In genomic region chr11:109362463-109363190, GRCm38 (mm10) we compare ENCODE assay signal across 8 mouse cellular contexts. TPM values are rescaled to one million over a fixed set of nuclear protein-coding genes. Genes with fewer than 3 reads are reported as not detected.
A peak's percentile ranks its signal among the peaks of the same experiment; 100 is the strongest.
DNase-seq lines count a peak whose midpoint lies in the region; ATAC-seq and TF ChIP-seq lines count a peak whose summit lies in the region.

Gene Gna13, plus strand, starts transcription at chr11:109362831.

- peak within 1 kb of the TSS; percentile 77 for H3K4me3 ChIP-seq in embryonic facial prominence, embryonic 13.5 days
- peak within 1 kb of the TSS; percentile 98 for H3K4me3 ChIP-seq in heart, adult 2 months
- H3K4me3 ChIP-seq in limb, embryonic 13.5 days, result peak within 1 kb of the TSS; percentile 93
- H3K4me3 ChIP-seq in midbrain, embryonic 16.5 days (ENCODE audit: low read depth, low read length), result peak within 1 kb of the TSS; percentile 77

- H3K9me3 ChIP-seq in embryonic facial prominence, embryonic 13.5 days, result no peaks in the 10 kb centered on the region
- no peaks in the 10 kb centered on the region for H3K9me3 ChIP-seq in limb, embryonic 13.5 days
- H3K9me3 ChIP-seq in midbrain, embryonic 16.5 days (replicated peaks; ENCODE audit: control insufficient read depth, low read length, poor library complexity, severe bottlenecking), result no peaks in the 10 kb centered on the region

- intact Hi-C loops in heart, adult 2 months (cut with DNase I), result loop anchor here (2.0 to 10.0 kb wide), 4 partner anchors 16 to 972 kb away; partner anchors contain the start of genes Abca5, Amz2 and Wipi1

- peak; percentile 92 for TF ChIP-seq POLR2A in heart, adult 2 months (IDR thresholded peaks at IDR 0.05; ENCODE audit: insufficient read depth, low read depth, low read length)

- peaks cover 47% of the 10 kb centered on the region for H3K4me1 ChIP-seq in embryonic facial prominence, embryonic 13.5 days
- H3K4me1 ChIP-seq in heart, adult 2 months (ENCODE audit: control insufficient read depth, insufficient read depth, low read length), result peaks cover 21% of the 10 kb centered on the region
- peaks cover 40% of the 10 kb centered on the region for H3K4me1 ChIP-seq in limb, embryonic 13.5 days
- H3K4me1 ChIP-seq in midbrain, embryonic 16.5 days (ENCODE audit: control insufficient read depth, insufficient read depth, low read length), result peaks cover 49% of the 10 kb centered on the region

- peak; percentile 69 for TF ChIP-seq EP300 in heart, adult 2 months (IDR thresholded peaks at IDR 0.05; ENCODE audit: insufficient read depth, low read depth, low read length)

- H3K27me3 ChIP-seq in embryonic facial prominence, embryonic 13.5 days, result no peaks in the 10 kb centered on the region; the same call in 1 of the 2 replicates
- H3K27me3 ChIP-seq in heart, adult 2 months (ENCODE audit: control insufficient read depth, insufficient read depth, low read length), result no peaks in the 10 kb centered on the region
- no peaks in the 10 kb centered on the region for H3K27me3 ChIP-seq in limb, embryonic 13.5 days
- no peaks in the 10 kb centered on the region; the same call in 1 of the 2 replicates for H3K27me3 ChIP-seq in midbrain, embryonic 16.5 days (ENCODE audit: control insufficient read depth, insufficient read depth, low read depth, low read length)

- TF ChIP-seq CTCF in heart, adult 2 months (IDR thresholded peaks at IDR 0.05), result no peak

- peak; percentile 90 for DNase-seq in 3134 (ENCODE audit: extremely low read depth, insufficient read length, low spot score)
- peak; percentile 93 to 95 for DNase-seq in adrenal gland, postnatal 36 days
- peak; percentile 93 to 96 for DNase-seq in heart, adult 2 months
- DNase-seq in kidney, adult 8-10 months, result peak; percentile 90 to 91
- peak; percentile 85 to 93 for DNase-seq in spleen, postnatal 10 days (ENCODE audit: low spot score in 2 of 2)

- ATAC-seq in embryonic facial prominence, embryonic 13.5 days (ENCODE audit: insufficient number of reproducible peaks, insufficient read depth, low FRiP score, low TSS enrichment, low read depth), result peak; percentile 75
- ATAC-seq in limb, embryonic 13.5 days (ENCODE audit: low FRiP score, low read depth), result peak; percentile 78
- ATAC-seq in midbrain, embryonic 16.5 days, result peak; percentile 67

- peak within 1 kb of the TSS; percentile 77 for H3K4me2 ChIP-seq in embryonic facial prominence, embryonic 13.5 days
- peak within 1 kb of the TSS; percentile 82 for H3K4me2 ChIP-seq in limb, embryonic 13.5 days (replicated peaks)
- H3K4me2 ChIP-seq in midbrain, embryonic 16.5 days (ENCODE audit: low read length), result peak within 1 kb of the TSS; percentile 73

- WGBS in embryonic facial prominence, embryonic 13.5 days, result under 1% methylated on average over 45 of the region's 89 CpGs
- WGBS in heart, adult 2 months, result under 1% methylated on average over 68 of the region's 89 CpGs
- WGBS in limb, embryonic 13.5 days, result under 1% methylated on average over 63 of the region's 89 CpGs
- under 1% methylated on average over 61 of the region's 89 CpGs for WGBS in midbrain, embryonic 16.5 days

- peak within 1 kb of the TSS; percentile 96 for H3K27ac ChIP-seq in embryonic facial prominence, embryonic 13.5 days
- peak within 1 kb of the TSS; percentile 96 for H3K27ac ChIP-seq in heart, adult 2 months
- peak within 1 kb of the TSS; percentile 95 for H3K27ac ChIP-seq in limb, embryonic 13.5 days
- H3K27ac ChIP-seq in midbrain, embryonic 16.5 days (ENCODE audit: low read length), result peak within 1 kb of the TSS; percentile 96

- H3K36me3 ChIP-seq in embryonic facial prominence, embryonic 13.5 days, result peaks cover 14% of the 10 kb centered on the region
- peaks cover 32% of the 10 kb centered on the region for H3K36me3 ChIP-seq in heart, adult 2 months (ENCODE audit: control insufficient read depth, insufficient read depth, low read length)
- H3K36me3 ChIP-seq in limb, embryonic 13.5 days, result peaks cover 24% of the 10 kb centered on the region
- no peaks in the 10 kb centered on the region for H3K36me3 ChIP-seq in midbrain, embryonic 16.5 days (ENCODE audit: control insufficient read depth, insufficient read depth, low read length)

- H3K79me2 ChIP-seq in heart, adult 2 months (replicated peaks; ENCODE audit: control insufficient read depth, insufficient read depth, low read length), result peaks cover 5% of the 10 kb centered on the region; the same call in 1 of the 2 replicates

- H3K9ac ChIP-seq in embryonic facial prominence, embryonic 13.5 days, result peak within 1 kb of the TSS; percentile 88
- H3K9ac ChIP-seq in heart, adult 2 months (ENCODE audit: low read depth, low read length), result peak within 1 kb of the TSS; percentile 94
- peak within 1 kb of the TSS; percentile 95 for H3K9ac ChIP-seq in limb, embryonic 13.5 days
- H3K9ac ChIP-seq in midbrain, embryonic 16.5 days (ENCODE audit: low read depth, low read length), result peak within 1 kb of the TSS; percentile 94

RNA-seq across cellular contexts. Expression of gene Gna13, which starts in this region (rescaled TPM):
- 10 to 100 TPM; 65.2 to 70.7 TPM for total RNA-seq in adrenal gland, postnatal 36 days (2021)
- 21.4 and 22.1 TPM in 2 replicates for polyA plus RNA-seq in embryonic facial prominence, embryonic 13.5 days (2015; fragmentation: Nextera tagmentation; extraction: Ambion mirVana)
- 10 to 100 TPM; 30.8 to 30.9 TPM for total RNA-seq in heart, adult 2 months (2021)
- 12.7 and 21.1 TPM in 2 replicates for polyA plus RNA-seq in heart, adult 2 months (2012; rRNA removed)
- polyA plus RNA-seq in limb, embryonic 13.5 days (2015; fragmentation: Nextera tagmentation; extraction: Ambion mirVana), result 21.6 and 21.7 TPM in 2 replicates
- polyA plus RNA-seq in midbrain, embryonic 16.5 days (2015; fragmentation: Nextera tagmentation; extraction: Ambion mirVana), result 17.6 and 20.5 TPM in 2 replicates

Comparison
In these comparisons a context has a peak if more than half of its experiments do, and no peak if none do; other contexts are left out.
1. Peak in every context shown above with its lines: DNase-seq, ATAC-seq, H3K4me3 ChIP-seq and H3K27ac ChIP-seq.